Mouse (Mus musculus) liver, adult 2 months (tissue): ENCODE data around the gene Slc27a4.

Experiments
- CTCF ChIP-seq: fragments of 200-500 bp; IDR thresholded peaks from 2 replicates; pipeline ENCODE4 v1.5.1; 2011; ENCODE audit warnings: low read depth, low read length, control low read depth
- POLR2A ChIP-seq: fragments of 200-500 bp; IDR thresholded peaks from 2 replicates; pipeline ENCODE4 v1.6.1; 2011; ENCODE audit warnings: low read length, control low read depth; ENCODE audit not compliant: insufficient read depth; ENCODE audit errors: extremely low read depth

- peak; percentile 96 for TF ChIP-seq CTCF
- TF ChIP-seq POLR2A: no peak
Measured at GRCm38 (mm10) chr2:29764831-29765230, 37.6 kb upstream of the Slc27a4 start.
